Mouse (Mus musculus): ENCODE data around the gene Ppp1r3f. TPM values are rescaled to one million over a fixed set of nuclear protein-coding genes. Genes with fewer than 3 reads are reported as not detected.

Gene Ppp1r3f
- polyA plus RNA-seq, 1 experiment from 2014 or later, result 2.4 TPM

DNA sequence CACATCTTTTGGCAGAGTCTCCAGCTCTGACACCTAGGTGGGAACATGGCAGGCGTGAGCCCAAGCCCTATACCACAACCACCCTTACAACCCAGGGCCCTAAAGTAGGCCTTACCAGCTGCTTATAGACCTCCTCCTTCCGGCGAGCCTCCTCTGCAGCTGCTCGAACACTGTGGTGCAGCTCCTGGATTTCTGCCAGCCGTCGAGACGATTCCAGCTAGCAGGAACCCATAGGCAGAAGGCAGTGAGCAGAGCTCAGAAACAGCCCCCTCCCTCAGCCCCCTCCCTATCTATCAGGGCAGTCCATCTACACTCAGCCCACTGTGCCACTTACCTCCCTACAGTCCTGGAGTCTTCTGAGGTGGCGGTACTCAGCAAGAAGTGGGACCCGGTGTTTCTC lies 21.3 kb upstream of the Ppp1r3f start:
- Histone ChIP-seq H3K4me2 (replicated peaks; ENCODE audit: low read depth, low read length) (no peak overlapping the region), H3K27me3 (ENCODE audit: control insufficient read depth, insufficient read depth, low read length) (no peaks in the 10 kb centered on the region), H3K27ac (ENCODE audit: low read depth, low read length) (no peak overlapping the region), H3K9ac (ENCODE audit: low read depth, low read length) (no peak overlapping the region), H3K9me3 (ENCODE audit: control insufficient read depth, low read length) (no peaks in the 10 kb centered on the region), H3K4me3 (ENCODE audit: low read length) (no peak overlapping the region), H3K4me1 (ENCODE audit: control insufficient read depth, insufficient read depth, low read length) (no peaks in the 10 kb centered on the region), H3K36me3 (ENCODE audit: control insufficient read depth, insufficient read depth, low read length) (peaks cover 18% of the 10 kb centered on the region; the same call in 1 of the 2 replicates)
- 86% methylated on average over 9 of the region's 9 CpGs for WGBS
- no peak for ATAC-seq (ENCODE audit: low FRiP score, low TSS enrichment)

GRCm38 (mm10) chrX:7586356-7586755 lies 12.3 kb upstream of the Ppp1r3f start:
- no peak overlapping the region for H3K4me2 ChIP-seq (replicated peaks; ENCODE audit: low read depth, low read length)
- no peak overlapping the region for H3K9ac ChIP-seq (ENCODE audit: low read depth, low read length)
- WGBS, result 93% methylated on average over 4 of the region's 5 CpGs
- no peaks in the 10 kb centered on the region for H3K36me3 ChIP-seq (ENCODE audit: control insufficient read depth, insufficient read depth, low read length)
- H3K27me3 ChIP-seq (ENCODE audit: control insufficient read depth, insufficient read depth, low read length), result no peaks in the 10 kb centered on the region
- no peak overlapping the region for H3K4me3 ChIP-seq (ENCODE audit: low read length)
- ATAC-seq (ENCODE audit: low FRiP score, low TSS enrichment), result no peak
- H3K4me1 ChIP-seq (ENCODE audit: control insufficient read depth, insufficient read depth, low read length), result no peaks in the 10 kb centered on the region
- no peaks in the 10 kb centered on the region for H3K9me3 ChIP-seq (ENCODE audit: control insufficient read depth, low read length)
- no peak overlapping the region for H3K27ac ChIP-seq (ENCODE audit: low read depth, low read length)

GRCm38 (mm10) chrX:7583881-7584280 lies 9.8 kb upstream of the Ppp1r3f start:
- Histone ChIP-seq H3K27ac (ENCODE audit: low read depth, low read length) (no peak overlapping the region), H3K27me3 (ENCODE audit: control insufficient read depth, insufficient read depth, low read length) (no peaks in the 10 kb centered on the region), H3K9ac (ENCODE audit: low read depth, low read length) (no peak overlapping the region), H3K9me3 (ENCODE audit: control insufficient read depth, low read length) (no peaks in the 10 kb centered on the region), H3K36me3 (ENCODE audit: control insufficient read depth, insufficient read depth, low read length) (no peaks in the 10 kb centered on the region), H3K4me3 (ENCODE audit: low read length) (no peak overlapping the region), H3K4me1 (ENCODE audit: control insufficient read depth, insufficient read depth, low read length) (no peaks in the 10 kb centered on the region), H3K4me2 (replicated peaks; ENCODE audit: low read depth, low read length) (no peak overlapping the region)
- no peak for ATAC-seq (ENCODE audit: low FRiP score, low TSS enrichment)
- 90% methylated on average over 11 of the region's 11 CpGs for WGBS

DNA sequence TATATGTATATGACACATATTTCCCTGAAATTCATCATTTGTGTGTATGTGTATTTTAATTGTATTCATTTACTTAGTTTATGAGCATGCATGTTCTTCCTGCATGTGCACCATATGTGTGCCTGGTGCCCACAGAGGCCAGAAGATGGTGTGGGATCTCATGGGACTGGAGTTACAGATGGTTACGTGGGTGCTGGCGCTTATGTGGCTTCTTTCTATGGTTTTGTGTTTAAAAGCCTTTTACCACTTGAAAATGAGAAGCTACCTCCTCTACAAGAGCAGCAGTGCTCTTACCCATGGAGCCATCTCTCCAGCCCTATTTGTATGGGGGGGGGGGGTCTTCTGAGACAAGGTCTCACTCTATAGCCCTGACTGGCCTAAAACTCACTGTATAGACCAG lies 7.1 kb upstream of the Ppp1r3f start:
- Histone ChIP-seq H3K27me3 (ENCODE audit: control insufficient read depth, insufficient read depth, low read length) (no peaks in the 10 kb centered on the region), H3K9ac (ENCODE audit: low read depth, low read length) (no peak overlapping the region), H3K9me3 (ENCODE audit: control insufficient read depth, low read length) (no peaks in the 10 kb centered on the region), H3K4me3 (ENCODE audit: low read length) (no peak overlapping the region), H3K36me3 (ENCODE audit: control insufficient read depth, insufficient read depth, low read length) (no peaks in the 10 kb centered on the region), H3K4me1 (ENCODE audit: control insufficient read depth, insufficient read depth, low read length) (no peaks in the 10 kb centered on the region), H3K27ac (ENCODE audit: low read depth, low read length) (no peak overlapping the region), H3K4me2 (replicated peaks; ENCODE audit: low read depth, low read length) (no peak overlapping the region)
- no peak for ATAC-seq (ENCODE audit: low FRiP score, low TSS enrichment)
- WGBS, result 89% methylated on average over 2 of the region's 2 CpGs

- no peak for ATAC-seq (ENCODE audit: low FRiP score, low TSS enrichment)
- Histone ChIP-seq H3K4me3 (ENCODE audit: low read length) (peak overlapping the region; percentile 55), H3K36me3 (ENCODE audit: control insufficient read depth, insufficient read depth, low read length) (no peaks in the 10 kb centered on the region), H3K9ac (ENCODE audit: low read depth, low read length) (no peak overlapping the region; the same call in 1 of the 2 replicates), H3K4me1 (ENCODE audit: control insufficient read depth, insufficient read depth, low read length) (no peaks in the 10 kb centered on the region), H3K9me3 (ENCODE audit: control insufficient read depth, low read length) (no peaks in the 10 kb centered on the region), H3K4me2 (replicated peaks; ENCODE audit: low read depth, low read length) (peak overlapping the region; percentile 46), H3K27me3 (ENCODE audit: control insufficient read depth, insufficient read depth, low read length) (no peaks in the 10 kb centered on the region), H3K27ac (ENCODE audit: low read depth, low read length) (no peak overlapping the region)
- WGBS, result 37% methylated on average over 6 of the region's 6 CpGs
Measured at GRCm38 (mm10) chrX:7574885-7575231, 775 bp upstream of the Ppp1r3f start.

- Histone ChIP-seq H3K9me3 (ENCODE audit: control insufficient read depth, low read length) (no peaks in the 10 kb centered on the region), H3K27ac (ENCODE audit: low read depth, low read length) (peak within 1 kb of the TSS; percentile 59; the same call in 1 of the 2 replicates)
- WGBS, result 38% methylated on average over 66 of the region's 72 CpGs
Measured at GRCm38 (mm10) chrX:7573176-7574086, 652 bp downstream of the Ppp1r3f start, which contains the start of gene Foxp3. Gene Foxp3, plus strand, starts transcription at chrX:7573644.

GRCm38 (mm10) chrX:7572466-7572865 lies 1.6 kb downstream of the Ppp1r3f start:
- no peak for ATAC-seq (ENCODE audit: low FRiP score, low TSS enrichment)
- Histone ChIP-seq H3K9me3 (ENCODE audit: control insufficient read depth, low read length) (no peaks in the 10 kb centered on the region), H3K36me3 (ENCODE audit: control insufficient read depth, insufficient read depth, low read length) (no peaks in the 10 kb centered on the region), H3K4me1 (ENCODE audit: control insufficient read depth, insufficient read depth, low read length) (no peaks in the 10 kb centered on the region), H3K27ac (ENCODE audit: low read depth, low read length) (no peak overlapping the region), H3K4me3 (ENCODE audit: low read length) (no peak overlapping the region), H3K9ac (ENCODE audit: low read depth, low read length) (no peak overlapping the region), H3K4me2 (replicated peaks; ENCODE audit: low read depth, low read length) (peak overlapping the region; percentile 54), H3K27me3 (ENCODE audit: control insufficient read depth, insufficient read depth, low read length) (no peaks in the 10 kb centered on the region)
- WGBS, result 86% methylated on average over 10 of the region's 10 CpGs

More at GRCm38 (mm10) chrX:7573176-7574086, 652 bp downstream of the Ppp1r3f start, which contains the start of gene Foxp3:
- ATAC-seq (ENCODE audit: low FRiP score, low TSS enrichment), result peak; percentile 75
- no peaks in the 10 kb centered on the region for H3K4me1 ChIP-seq (ENCODE audit: control insufficient read depth, insufficient read depth, low read length)
- H3K9ac ChIP-seq (ENCODE audit: low read depth, low read length), result peak within 1 kb of the TSS; percentile 72
- H3K36me3 ChIP-seq (ENCODE audit: control insufficient read depth, insufficient read depth, low read length), result no peaks in the 10 kb centered on the region
- peak within 1 kb of the TSS; percentile 54 for H3K4me2 ChIP-seq (replicated peaks; ENCODE audit: low read depth, low read length)
- H3K27me3 ChIP-seq (ENCODE audit: control insufficient read depth, insufficient read depth, low read length), result no peaks in the 10 kb centered on the region
- H3K4me3 ChIP-seq (ENCODE audit: low read length), result peak within 1 kb of the TSS; percentile 55

DNA sequence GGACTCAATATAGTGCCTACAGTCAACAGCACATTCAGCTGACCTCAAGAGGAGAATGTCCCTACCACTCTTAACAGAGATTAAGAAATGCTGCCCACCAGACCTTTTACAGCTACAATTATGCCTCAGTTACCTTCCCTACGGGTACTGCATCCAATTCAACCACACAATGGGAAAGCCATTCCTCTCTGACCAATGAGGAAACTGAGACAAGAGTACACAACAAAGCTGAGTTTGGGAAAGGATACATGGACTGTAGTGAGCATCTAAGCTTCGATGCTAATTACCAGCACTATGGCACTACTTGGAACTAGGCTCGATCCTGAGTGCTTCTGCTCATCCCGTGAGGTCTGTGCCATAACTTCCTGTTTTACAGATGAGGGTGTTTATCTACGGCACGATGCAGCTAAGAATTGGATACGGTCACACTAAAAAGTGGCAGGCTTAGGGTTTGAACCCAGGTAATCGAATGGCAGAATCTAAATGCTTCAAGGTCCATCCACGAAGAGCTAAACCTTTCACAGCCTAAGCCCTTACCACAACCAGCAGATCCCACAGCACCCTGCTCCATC lies 2.4 kb downstream of the Ppp1r3f start:
- 93% methylated on average over 9 of the region's 9 CpGs for WGBS
- H3K9me3 ChIP-seq (ENCODE audit: control insufficient read depth, low read length), result no peaks in the 10 kb centered on the region
- no peak overlapping the region for H3K27ac ChIP-seq (ENCODE audit: low read depth, low read length)
- H3K4me3 ChIP-seq (ENCODE audit: low read length), result no peak overlapping the region
- H3K9ac ChIP-seq (ENCODE audit: low read depth, low read length), result no peak overlapping the region
- H3K4me1 ChIP-seq (ENCODE audit: control insufficient read depth, insufficient read depth, low read length), result no peaks in the 10 kb centered on the region
- H3K36me3 ChIP-seq (ENCODE audit: control insufficient read depth, insufficient read depth, low read length), result no peaks in the 10 kb centered on the region
- H3K4me2 ChIP-seq (replicated peaks; ENCODE audit: low read depth, low read length), result no peak overlapping the region
- ATAC-seq (ENCODE audit: low FRiP score, low TSS enrichment), result no peak
- H3K27me3 ChIP-seq (ENCODE audit: control insufficient read depth, insufficient read depth, low read length), result no peaks in the 10 kb centered on the region
